Mouse (Mus musculus) megakaryocyte, embryonic 14.5 days (primary cell): ENCODE results near the gene Rbbp6. TPM values are rescaled to one million over a fixed set of nuclear protein-coding genes. Genes with fewer than 3 reads are reported as not detected.
A peak's percentile ranks its signal among the peaks of the same experiment; 100 is the strongest.

Experiments
- H3K27me3 ChIP-seq: replicated peaks from 2 replicates; pipeline ENCODE3; 2012; ENCODE audit warnings: inconsistent platforms
- H3K36me3 ChIP-seq: replicated peaks from 2 replicates; pipeline ENCODE3; 2012; ENCODE audit warnings: low read length, inconsistent platforms, mixed read lengths
- H3K4me1 ChIP-seq: 2 replicates; pipeline ENCODE4 v1.6.1; 2012; ENCODE audit warnings: inconsistent platforms
- H3K4me3 ChIP-seq: replicated peaks from 2 replicates; pipeline ENCODE3; 2012; ENCODE audit warnings: moderate library complexity, mild to moderate bottlenecking, inconsistent platforms
- H3K9me3 ChIP-seq: 2 replicates; pipeline ENCODE4 v1.6.1; 2012; ENCODE audit warnings: inconsistent platforms
- FLI1 ChIP-seq: IDR thresholded peaks from 2 replicates; pipeline ENCODE4 v1.6.1; 2012; ENCODE audit warnings: low read length, inconsistent platforms, mixed read lengths
- GATA1 ChIP-seq: IDR thresholded peaks from 3 replicates; pipeline ENCODE4 v1.6.1; 2012; ENCODE audit warnings: mixed read lengths, low read length, inconsistent platforms, borderline replicate concordance
- polyA plus RNA-seq: library from polyadenylated mRNA; stranded (reverse); fragments of >175 nt; gene quantifications from 2 replicates; pipeline ENCODE4 v1.2.3, GENCODE M21; 2012; ENCODE audit warnings: low replicate concordance; ENCODE audit not compliant: insufficient read depth

Gene Rbbp6
- polyA plus RNA-seq, 1 experiment: 48.6 TPM

- peaks cover 11% of the 10 kb centered on the region for H3K9me3 ChIP-seq
- no peaks in the 10 kb centered on the region for H3K36me3 ChIP-seq
- no peak overlapping the region for H3K4me3 ChIP-seq
- TF ChIP-seq FLI1 (no peak), GATA1 (no peak)
- H3K4me1 ChIP-seq: peaks cover 24% of the 10 kb centered on the region
- peaks cover 2% of the 10 kb centered on the region for H3K27me3 ChIP-seq
Observed at GRCm38 (mm10) chr7:122942111-122942510, 23.4 kb upstream of the Rbbp6 start.

DNA sequence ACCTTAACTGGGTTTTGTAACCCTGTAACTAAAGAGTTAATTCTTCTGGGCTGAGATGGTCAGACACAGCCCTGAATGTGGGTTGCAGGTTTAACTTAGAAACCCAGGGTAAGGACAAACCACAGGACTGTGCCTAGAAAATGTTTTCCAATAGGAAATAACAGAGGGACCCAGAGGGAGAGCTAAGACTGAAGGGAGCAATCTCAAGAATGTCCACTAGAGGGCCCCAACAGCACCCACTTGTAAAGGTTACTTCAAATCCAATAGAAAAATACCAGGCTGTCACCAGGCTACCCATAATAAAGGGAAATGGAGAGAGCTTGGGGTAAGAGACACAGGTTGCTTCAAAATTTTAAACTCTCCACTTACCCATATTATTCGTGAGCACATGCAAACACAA is 20.3 kb upstream of the Rbbp6 start:
- no peak overlapping the region for H3K4me3 ChIP-seq
- TF ChIP-seq GATA1 (no peak), FLI1 (no peak)
- no peaks in the 10 kb centered on the region for H3K27me3 ChIP-seq
- H3K9me3 ChIP-seq: peaks cover 11% of the 10 kb centered on the region
- H3K36me3 ChIP-seq: no peaks in the 10 kb centered on the region
- peaks cover 36% of the 10 kb centered on the region for H3K4me1 ChIP-seq

DNA sequence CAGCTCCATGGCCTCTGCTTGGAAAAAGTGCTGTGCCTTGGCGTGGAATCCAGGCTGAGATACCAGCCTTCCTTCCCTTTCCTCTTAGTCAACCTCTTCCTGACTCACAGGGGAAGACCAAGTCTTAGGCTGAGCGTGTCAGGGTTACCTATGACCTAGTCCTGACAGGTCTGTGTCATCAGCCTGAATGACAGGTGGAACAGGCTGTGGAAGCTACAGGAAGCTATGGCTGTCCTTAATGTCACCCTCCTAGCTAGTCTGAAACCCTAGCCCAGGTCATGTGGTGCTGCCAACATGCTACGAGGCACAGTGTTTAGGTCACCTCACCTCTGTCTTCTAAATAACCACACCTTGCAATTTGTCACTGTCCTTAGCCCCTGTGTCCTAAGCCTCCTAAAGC is 16.2 kb upstream of the Rbbp6 start:
- no peaks in the 10 kb centered on the region for H3K27me3 ChIP-seq
- peak overlapping the region; percentile 31 for H3K4me3 ChIP-seq
- TF ChIP-seq FLI1 (no peak), GATA1 (no peak)
- H3K36me3 ChIP-seq: no peaks in the 10 kb centered on the region
- peaks cover 1% of the 10 kb centered on the region; the same call in 1 of the 2 replicates for H3K9me3 ChIP-seq
- peaks cover 51% of the 10 kb centered on the region for H3K4me1 ChIP-seq

- Histone ChIP-seq H3K36me3 (no peaks in the 10 kb centered on the region), H3K4me3 (no peak overlapping the region)
Observed at GRCm38 (mm10) chr7:122951464-122951863, 14.0 kb upstream of the Rbbp6 start.

GRCm38 (mm10) chr7:122952066-122952465 is 13.4 kb upstream of the Rbbp6 start:
- Histone ChIP-seq H3K27me3 (no peaks in the 10 kb centered on the region), H3K4me1 (peaks cover 68% of the 10 kb centered on the region), H3K36me3 (no peaks in the 10 kb centered on the region), H3K4me3 (no peak overlapping the region), H3K9me3 (no peaks in the 10 kb centered on the region)
- TF ChIP-seq GATA1 (no peak), FLI1 (no peak)

More at GRCm38 (mm10) chr7:122951464-122951863, 14.0 kb upstream of the Rbbp6 start:
- H3K27me3 ChIP-seq: no peaks in the 10 kb centered on the region
- H3K4me1 ChIP-seq: peaks cover 68% of the 10 kb centered on the region
- TF ChIP-seq FLI1: no peak
- no peak for TF ChIP-seq GATA1
- H3K9me3 ChIP-seq: no peaks in the 10 kb centered on the region

- Histone ChIP-seq H3K4me1 (peaks cover 53% of the 10 kb centered on the region), H3K9me3 (no peaks in the 10 kb centered on the region), H3K36me3 (no peaks in the 10 kb centered on the region), H3K4me3 (no peak overlapping the region), H3K27me3 (no peaks in the 10 kb centered on the region)
- TF ChIP-seq FLI1: no peak
- no peak for TF ChIP-seq GATA1
Observed at GRCm38 (mm10) chr7:122954451-122955225, 10.8 kb upstream of the Rbbp6 start.

DNA sequence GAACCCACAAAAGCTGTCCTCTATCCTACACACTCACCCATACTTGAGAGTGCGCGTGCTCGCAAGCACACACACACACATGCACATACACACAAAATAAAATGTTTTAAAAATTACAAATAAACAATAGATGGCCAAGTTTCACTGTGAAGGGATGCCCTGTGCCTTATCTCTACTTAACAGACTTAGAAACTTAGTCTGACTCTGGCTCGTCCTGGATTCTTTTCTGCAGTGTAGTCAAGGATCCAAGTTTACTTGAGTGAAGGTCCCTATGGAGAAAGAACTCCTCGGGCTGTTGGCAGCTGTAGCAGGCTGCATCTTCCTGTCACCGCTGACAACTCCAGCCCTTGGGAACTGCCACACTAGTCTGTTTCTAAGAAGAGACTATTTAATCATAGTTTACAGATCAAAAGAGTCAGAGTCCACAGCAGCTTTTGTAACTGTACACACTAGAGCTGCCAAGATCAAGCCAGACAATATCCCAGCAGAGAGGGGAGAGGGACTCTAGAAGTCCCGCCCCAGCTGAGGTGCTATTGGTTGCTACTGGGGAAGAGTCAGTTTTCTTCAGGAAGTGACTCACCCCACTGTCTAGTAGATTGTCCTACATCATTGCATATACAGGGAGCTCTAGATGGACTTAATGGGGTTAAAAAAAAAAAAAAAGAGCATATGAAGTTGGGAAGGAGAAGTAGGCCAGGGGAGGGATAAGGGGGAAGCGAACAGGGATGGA is 10.1 kb upstream of the Rbbp6 start:
- H3K36me3 ChIP-seq: no peaks in the 10 kb centered on the region
- H3K4me1 ChIP-seq: peaks cover 52% of the 10 kb centered on the region
- no peaks in the 10 kb centered on the region for H3K9me3 ChIP-seq
- no peaks in the 10 kb centered on the region for H3K27me3 ChIP-seq
- no peak for TF ChIP-seq GATA1
- no peak for TF ChIP-seq FLI1
- peak overlapping the region; percentile 46 for H3K4me3 ChIP-seq

DNA sequence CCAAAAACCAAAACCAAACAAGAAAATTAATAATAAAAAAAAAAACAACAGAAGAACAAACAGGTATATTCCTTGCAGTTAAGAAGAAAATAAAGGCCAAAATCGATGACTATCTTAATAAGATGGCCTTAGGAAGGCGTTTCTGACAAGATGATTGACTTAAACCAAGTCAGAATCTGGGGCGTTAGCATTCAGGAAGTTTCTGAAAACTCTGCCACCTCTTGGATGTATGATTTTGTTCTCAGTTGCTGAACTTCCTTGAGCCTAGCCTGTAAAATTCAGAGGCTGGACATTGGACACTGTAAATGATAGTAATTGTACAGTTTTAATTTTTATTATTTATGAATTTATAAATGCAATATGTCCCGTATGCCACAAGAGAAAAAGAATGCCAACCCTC is 3.3 kb downstream of the Rbbp6 start:
- Histone ChIP-seq H3K9me3 (no peaks in the 10 kb centered on the region), H3K27me3 (no peaks in the 10 kb centered on the region), H3K36me3 (peaks cover 15% of the 10 kb centered on the region), H3K4me3 (peak overlapping the region; percentile 98), H3K4me1 (peaks cover 20% of the 10 kb centered on the region)
- no peak for TF ChIP-seq FLI1

DNA sequence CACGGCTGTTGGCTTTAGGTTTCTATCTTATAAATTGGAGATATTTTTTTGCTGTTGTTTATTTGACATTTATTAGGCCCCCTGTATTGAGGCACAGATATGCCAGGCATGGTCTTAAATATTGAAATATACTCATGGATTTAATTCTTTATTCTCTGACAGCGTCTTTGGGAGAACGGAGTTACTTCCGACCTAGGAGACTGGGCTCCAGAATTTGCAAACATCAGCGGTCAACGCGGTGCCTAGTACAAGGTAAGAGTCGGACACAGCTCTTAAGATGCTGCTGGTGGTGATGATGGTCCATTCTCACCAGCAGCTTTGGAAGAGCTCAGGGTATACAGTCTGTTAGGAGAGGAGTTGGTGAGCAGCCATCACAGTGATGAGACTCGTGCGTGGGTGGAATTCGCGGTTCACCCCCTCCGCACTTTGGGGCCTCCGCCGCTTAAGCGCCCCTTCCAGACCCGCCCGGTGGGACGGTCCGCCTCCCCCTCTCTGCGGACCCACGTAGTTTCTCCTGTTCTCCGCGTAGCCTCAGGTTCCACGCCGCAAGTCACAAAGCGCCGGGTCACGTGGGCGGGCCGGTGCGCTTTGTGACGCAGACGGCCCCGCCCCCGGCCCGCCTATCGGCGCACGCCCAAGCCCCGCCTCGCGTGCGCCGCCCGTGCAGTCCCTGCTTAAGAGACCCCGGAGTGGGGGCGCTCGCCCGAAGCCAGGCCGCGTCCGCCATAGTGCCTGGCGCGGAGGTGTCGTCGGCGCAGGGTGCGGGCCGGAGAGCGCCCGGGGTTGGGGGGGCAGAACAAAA is 3.9 kb downstream of the Rbbp6 start:
- peaks cover 27% of the 10 kb centered on the region for H3K4me1 ChIP-seq
- H3K36me3 ChIP-seq: peaks cover 19% of the 10 kb centered on the region
- peak overlapping the region; percentile 98 for H3K4me3 ChIP-seq
- TF ChIP-seq FLI1 (no peak), GATA1 (no peak)
- no peaks in the 10 kb centered on the region for H3K9me3 ChIP-seq
- no peaks in the 10 kb centered on the region for H3K27me3 ChIP-seq

- TF ChIP-seq FLI1 (no peak), GATA1 (no peak)
- H3K4me3 ChIP-seq: peak overlapping the region; percentile 98
- H3K27me3 ChIP-seq: no peaks in the 10 kb centered on the region
- H3K36me3 ChIP-seq: peaks cover 19% of the 10 kb centered on the region
- peaks cover 33% of the 10 kb centered on the region for H3K4me1 ChIP-seq
- no peaks in the 10 kb centered on the region for H3K9me3 ChIP-seq
Observed at GRCm38 (mm10) chr7:122970119-122970781, 4.8 kb downstream of the Rbbp6 start.
